Mouse (Mus musculus): ENCODE measurements at regions not wholly inside any gene's neighbourhood (a gene's known extent, or its start where the extent isn't known, plus 50 kb on each side); places are given as distances from the start of the nearest gene placed in this dataset.

DNA sequence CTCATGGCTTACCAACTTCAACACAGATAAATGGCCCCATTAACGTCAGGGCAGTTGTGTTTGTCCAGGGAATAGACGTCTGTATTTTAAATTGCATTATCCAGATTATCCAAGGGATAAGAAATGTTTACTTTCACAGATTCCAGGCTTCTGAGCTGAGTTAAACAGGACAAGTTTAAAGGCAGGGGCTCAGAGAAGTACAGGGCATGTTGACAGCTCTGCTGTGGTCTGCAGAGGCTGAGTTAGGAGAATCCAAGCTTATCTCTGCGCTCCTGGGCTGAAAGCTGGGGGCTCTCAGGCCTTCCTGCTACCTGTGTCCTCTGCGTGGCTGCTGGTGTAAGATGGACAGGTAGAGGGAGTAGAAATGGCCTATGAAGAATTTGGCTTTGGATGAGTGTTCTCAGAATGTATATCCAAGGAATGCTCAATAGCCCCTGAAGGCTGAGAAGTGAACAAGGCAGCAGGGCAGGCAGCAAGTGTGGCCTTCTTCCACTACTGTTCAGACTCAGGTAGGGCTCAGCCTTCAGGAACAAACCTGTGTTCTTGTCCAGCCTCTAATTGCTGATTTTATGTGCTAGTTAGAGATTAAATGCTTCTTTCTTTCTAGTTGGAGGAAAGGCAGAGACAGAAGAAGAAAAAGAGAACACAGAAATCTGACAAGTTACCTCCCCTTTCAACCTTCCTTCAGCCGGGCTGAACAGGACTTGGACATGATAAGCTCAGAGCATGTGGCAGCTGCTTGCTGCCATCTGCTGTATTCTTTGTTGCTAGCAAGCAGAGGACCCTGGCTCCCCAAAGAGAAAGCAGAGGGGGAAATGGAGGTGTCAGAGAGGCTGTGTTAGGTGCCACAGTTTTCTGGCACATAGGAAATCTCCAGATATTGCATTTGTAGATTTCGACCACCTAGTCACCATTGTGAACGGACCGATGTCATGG, 77.9 kb upstream of the Grem2 start:
- no peak overlapping the region for H3K4me3 ChIP-seq (ENCODE audit: low read depth, low read length)
- H3K9ac ChIP-seq (ENCODE audit: low read length) = no peak overlapping the region
- H3K27me3 ChIP-seq (ENCODE audit: control insufficient read depth, insufficient read depth, low read length) = no peaks in the 10 kb centered on the region
- no peak for DNase-seq (ENCODE audit: low spot score)
- 70% methylated on average over 8 of the region's 8 CpGs for WGBS
- no peak overlapping the region for H3K27ac ChIP-seq (ENCODE audit: low read depth, low read length)
- H3K36me3 ChIP-seq (ENCODE audit: control insufficient read depth, insufficient read depth, low read length) = no peaks in the 10 kb centered on the region
- peak; percentile 49; the same call in 1 of the 2 replicates for ATAC-seq (replicated peaks; ENCODE audit: low FRiP score)
- no peaks in the 10 kb centered on the region for H3K4me1 ChIP-seq (replicated peaks; ENCODE audit: control insufficient read depth, insufficient read depth, low read length)
- H3K9me3 ChIP-seq (ENCODE audit: control insufficient read depth, low read length) = no peaks in the 10 kb centered on the region
- H3K4me2 ChIP-seq (ENCODE audit: low read depth, low read length, severe bottlenecking) = no peak overlapping the region

DNA sequence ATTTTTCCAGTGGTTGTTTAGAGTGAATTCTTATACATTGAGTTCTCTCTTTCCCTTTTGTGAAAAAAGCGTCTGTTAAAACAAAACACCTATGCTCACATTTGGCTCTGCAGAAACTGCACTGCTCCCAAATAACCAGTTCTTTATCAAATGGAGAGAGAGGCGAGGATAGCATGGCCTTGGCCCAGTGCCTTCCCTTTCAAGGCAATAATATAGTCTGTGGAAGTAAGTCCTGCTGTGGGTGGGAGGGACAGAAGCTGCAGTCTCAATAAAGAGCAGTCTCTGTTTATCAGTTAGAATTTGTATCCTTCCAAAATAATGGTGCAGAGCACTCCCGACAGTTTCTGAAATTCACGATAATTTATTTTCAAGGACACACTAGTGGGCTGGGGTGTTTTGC, 70.9 kb upstream of the Grem2 start:
- no peaks in the 10 kb centered on the region for H3K36me3 ChIP-seq (ENCODE audit: control insufficient read depth, insufficient read depth, low read length)
- no peak overlapping the region for H3K9ac ChIP-seq (ENCODE audit: low read length)
- no peaks in the 10 kb centered on the region for H3K27me3 ChIP-seq (ENCODE audit: control insufficient read depth, insufficient read depth, low read length)
- no peak overlapping the region for H3K27ac ChIP-seq (ENCODE audit: low read depth, low read length)
- no peak overlapping the region for H3K4me3 ChIP-seq (ENCODE audit: low read depth, low read length)
- H3K9me3 ChIP-seq (ENCODE audit: control insufficient read depth, low read length) = no peaks in the 10 kb centered on the region
- no peaks in the 10 kb centered on the region for H3K4me1 ChIP-seq (replicated peaks; ENCODE audit: control insufficient read depth, insufficient read depth, low read length)
- 87% methylated on average over 4 of the region's 4 CpGs for WGBS
- H3K4me2 ChIP-seq (ENCODE audit: low read depth, low read length, severe bottlenecking) = no peak overlapping the region
- DNase-seq (ENCODE audit: low spot score) (no peak), ATAC-seq (replicated peaks; ENCODE audit: low FRiP score) (no peak)

DNA sequence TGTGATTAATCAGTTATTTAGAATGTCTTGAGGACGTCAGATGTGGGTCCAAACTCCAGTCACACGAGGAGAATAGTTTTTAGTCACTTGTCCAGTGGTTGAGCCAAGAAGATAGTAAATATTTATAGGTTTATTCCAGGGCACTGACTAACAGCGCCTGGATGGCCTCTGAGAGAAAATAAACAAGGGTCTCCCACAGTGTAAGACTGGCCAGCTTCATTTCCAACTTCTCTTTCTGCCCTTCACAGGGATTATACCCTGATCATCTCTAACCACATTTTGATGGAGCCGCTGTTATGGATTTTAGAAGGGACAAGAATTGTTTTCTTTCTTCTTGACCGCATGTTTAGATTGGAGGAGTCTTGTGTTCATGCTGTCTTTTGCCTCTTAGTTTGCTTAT, 67.0 kb upstream of the Grem2 start:
- ATAC-seq (replicated peaks; ENCODE audit: low FRiP score) (no peak), DNase-seq (ENCODE audit: low spot score) (no peak)
- no peaks in the 10 kb centered on the region for H3K36me3 ChIP-seq (ENCODE audit: control insufficient read depth, insufficient read depth, low read length)
- H3K4me2 ChIP-seq (ENCODE audit: low read depth, low read length, severe bottlenecking) = no peak overlapping the region
- no peaks in the 10 kb centered on the region for H3K9me3 ChIP-seq (ENCODE audit: control insufficient read depth, low read length)
- WGBS = 87% methylated on average over 5 of the region's 5 CpGs
- H3K9ac ChIP-seq (ENCODE audit: low read length) = no peak overlapping the region
- H3K27me3 ChIP-seq (ENCODE audit: control insufficient read depth, insufficient read depth, low read length) = no peaks in the 10 kb centered on the region
- no peaks in the 10 kb centered on the region for H3K4me1 ChIP-seq (replicated peaks; ENCODE audit: control insufficient read depth, insufficient read depth, low read length)
- H3K4me3 ChIP-seq (ENCODE audit: low read depth, low read length) = no peak overlapping the region
- H3K27ac ChIP-seq (ENCODE audit: low read depth, low read length) = no peak overlapping the region

DNA sequence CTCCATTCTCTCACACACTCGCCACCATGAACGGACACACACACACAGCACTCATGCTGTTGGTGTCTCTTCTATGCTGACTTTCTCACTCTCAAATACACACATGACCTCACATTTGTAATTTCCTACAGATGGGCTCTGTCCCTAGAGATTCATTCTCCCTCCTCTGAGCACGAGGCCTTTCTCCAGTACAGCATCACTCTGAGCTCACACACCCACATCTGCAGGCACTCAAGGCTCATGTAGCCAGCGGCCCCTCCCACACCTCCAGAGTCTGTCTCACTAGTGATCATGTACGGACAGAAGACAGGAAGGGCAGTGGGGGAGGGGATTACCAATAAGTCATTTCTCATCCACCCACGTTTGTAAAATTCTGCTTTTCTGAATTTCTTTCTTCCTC, 50.3 kb upstream of the Grem2 start:
- Histone ChIP-seq H3K36me3 (ENCODE audit: control insufficient read depth, insufficient read depth, low read length) (no peaks in the 10 kb centered on the region), H3K27me3 (ENCODE audit: control insufficient read depth, insufficient read depth, low read length) (no peaks in the 10 kb centered on the region), H3K9me3 (ENCODE audit: control insufficient read depth, low read length) (no peaks in the 10 kb centered on the region), H3K4me3 (ENCODE audit: low read depth, low read length) (no peak overlapping the region), H3K9ac (ENCODE audit: low read length) (no peak overlapping the region), H3K27ac (ENCODE audit: low read depth, low read length) (no peak overlapping the region), H3K4me1 (replicated peaks; ENCODE audit: control insufficient read depth, insufficient read depth, low read length) (no peaks in the 10 kb centered on the region), H3K4me2 (ENCODE audit: low read depth, low read length, severe bottlenecking) (no peak overlapping the region)
- ATAC-seq (replicated peaks; ENCODE audit: low FRiP score) = no peak; the same call in 1 of the 2 replicates
- DNase-seq (ENCODE audit: low spot score) = no peak
- WGBS = 74% methylated on average over 6 of the region's 6 CpGs

Data from forebrain, embryonic 11.5 days (tissue).